Mouse (Mus musculus) embryonic facial prominence, embryonic 13.5 days (tissue): ENCODE measurements around the gene Prkar2a. TPM values are rescaled to one million over a fixed set of nuclear protein-coding genes. Genes with fewer than 3 reads are reported as not detected.
A peak's percentile ranks its signal among the peaks of the same experiment; 100 is the strongest.

Experiments used
- ATAC-seq: fragments of 200-750 bp; cut with Nextera tagmentation; 2 replicates; pipeline ENCODE4 v1.8.0; 2017; ENCODE audit warnings: low read depth; ENCODE audit not compliant: insufficient number of reproducible peaks, insufficient read depth, low FRiP score, low TSS enrichment
- H3K27ac ChIP-seq: fragments of 300-500 bp; sonication (generic); 2 replicates; pipeline ENCODE4 v1.5.1; 2015; ENCODE audit warnings: moderate library complexity, mild to moderate bottlenecking, inconsistent platforms
- H3K27me3 ChIP-seq: fragments of 300-500 bp; sonication (generic); 2 replicates; pipeline ENCODE4 v1.6.1; 2015; ENCODE audit warnings: mild to moderate bottlenecking, inconsistent platforms
- H3K36me3 ChIP-seq: fragments of 300-500 bp; sonication (generic); 2 replicates; pipeline ENCODE4 v1.6.1; 2015; ENCODE audit warnings: mild to moderate bottlenecking, inconsistent platforms
- H3K4me1 ChIP-seq: fragments of 300-500 bp; sonication (generic); 2 replicates; pipeline ENCODE4 v1.6.1; 2015; ENCODE audit warnings: inconsistent platforms
- H3K4me2 ChIP-seq: fragments of 300-500 bp; sonication (generic); 2 replicates; pipeline ENCODE4 v1.6.1; 2015; ENCODE audit warnings: moderate library complexity, mild to moderate bottlenecking, inconsistent platforms
- H3K4me3 ChIP-seq: fragments of 300-500 bp; sonication (generic); 2 replicates; pipeline ENCODE4 v1.5.1; 2015; ENCODE audit warnings: mild to moderate bottlenecking, inconsistent platforms
- H3K9ac ChIP-seq: fragments of 300-500 bp; sonication (generic); 2 replicates; pipeline ENCODE4 v1.6.1; 2015; ENCODE audit warnings: mild to moderate bottlenecking, inconsistent platforms
- H3K9me3 ChIP-seq: fragments of 300-500 bp; sonication (generic); 2 replicates; pipeline ENCODE4 v1.6.1; 2016; ENCODE audit warnings: inconsistent platforms
- WGBS: fragments of 180-500 bp; shearing (Covaris S2); methylation state at CpG from one replicate; pipeline ENCODE4 v1.1.7; 2015; ENCODE audit warnings: mixed read lengths; 5-methylcytosine and 5-hydroxymethylcytosine counted together
- polyA plus RNA-seq: library from polyadenylated mRNA; unstranded; fragments of >200 nt; fragmentation: Nextera tagmentation; extraction: Ambion mirVana; gene quantifications from 2 replicates; pipeline ENCODE4 v1.2.1, GENCODE M21; 2015

Prkar2a gene
- polyA plus RNA-seq, 1 experiment from 2014 or later, result 25.6 TPM

DNA sequence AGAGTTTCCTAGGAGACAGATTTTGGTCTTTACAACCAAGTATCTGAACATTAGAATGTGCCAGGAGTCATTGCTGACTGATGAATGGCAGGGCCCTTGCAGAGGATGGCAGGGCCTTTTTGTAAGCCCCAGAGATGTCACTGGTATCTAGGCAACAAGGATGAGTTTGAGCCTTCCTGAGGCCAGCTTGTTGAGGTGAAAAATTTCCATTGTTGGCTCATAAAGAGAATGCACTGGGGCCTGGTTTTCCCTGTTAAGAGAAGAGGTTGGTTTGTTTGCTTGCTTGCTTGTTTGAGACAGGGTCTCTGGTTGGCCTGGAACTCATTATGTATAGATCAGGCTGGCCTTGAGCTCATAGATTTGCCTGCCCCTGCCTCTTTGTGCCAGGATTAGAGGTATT lies 96.3 kb downstream of the Prkar2a start:
- H3K4me3 ChIP-seq, result peak overlapping the region; percentile 89
- ATAC-seq, result no peak
- peaks cover 3% of the 10 kb centered on the region; the same call in 1 of the 2 replicates for H3K36me3 ChIP-seq
- no peaks in the 10 kb centered on the region for H3K27me3 ChIP-seq
- peak overlapping the region; percentile 62 for H3K9ac ChIP-seq
- peak overlapping the region; percentile 74 for H3K4me2 ChIP-seq
- H3K9me3 ChIP-seq, result no peaks in the 10 kb centered on the region
- peaks cover 54% of the 10 kb centered on the region for H3K4me1 ChIP-seq
- peak overlapping the region; percentile 45; the same call in 1 of the 2 replicates for H3K27ac ChIP-seq

DNA sequence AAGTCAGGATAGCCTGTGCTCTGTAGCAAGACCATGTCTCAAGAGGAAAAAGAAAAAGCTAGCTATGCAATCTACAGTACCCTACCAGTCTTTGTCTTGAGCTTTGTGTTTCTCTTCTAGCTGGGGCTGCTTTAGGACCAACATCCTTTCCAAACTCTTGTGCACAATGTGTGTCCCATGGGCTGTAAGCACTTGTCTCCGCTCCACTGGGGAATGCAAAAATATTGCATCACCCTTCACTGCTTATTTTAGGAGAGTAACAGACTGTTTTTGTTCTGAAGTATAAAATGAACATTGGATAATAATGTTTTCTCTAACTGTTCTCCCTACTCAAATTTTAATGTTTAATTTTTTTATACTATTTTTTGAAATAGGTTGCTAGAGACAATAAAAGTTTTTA lies 97.4 kb downstream of the Prkar2a start:
- 92% methylated on average over 1 of the region's 1 CpGs for WGBS
- H3K36me3 ChIP-seq, result peaks cover 3% of the 10 kb centered on the region; the same call in 1 of the 2 replicates
- peak overlapping the region; percentile 14; the same call in 1 of the 2 replicates for H3K4me3 ChIP-seq
- ATAC-seq, result no peak
- H3K4me1 ChIP-seq, result peaks cover 61% of the 10 kb centered on the region
- H3K9ac ChIP-seq, result no peak overlapping the region
- H3K9me3 ChIP-seq, result no peaks in the 10 kb centered on the region
- no peak overlapping the region for H3K27ac ChIP-seq
- no peaks in the 10 kb centered on the region for H3K27me3 ChIP-seq
- peak overlapping the region; percentile 74 for H3K4me2 ChIP-seq

DNA sequence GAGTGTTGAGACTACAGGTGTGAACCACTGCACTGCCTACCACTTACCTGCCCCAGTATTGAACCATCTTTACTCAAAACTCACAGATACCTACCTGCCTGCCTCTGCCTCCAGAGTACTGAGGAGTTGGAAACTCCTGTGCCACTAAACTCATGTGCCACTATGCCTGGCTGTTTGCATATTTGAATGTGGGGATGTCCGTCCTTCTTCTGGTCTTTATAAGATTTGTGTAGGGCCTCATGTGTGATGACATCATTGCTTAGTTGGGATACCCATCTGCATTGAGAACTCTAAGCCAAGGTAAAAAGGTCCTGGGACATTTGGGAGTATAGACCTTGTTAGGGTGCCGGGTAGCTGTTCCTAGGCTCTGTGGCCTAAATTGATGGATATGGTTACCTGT lies 98.0 kb downstream of the Prkar2a start:
- no peaks in the 10 kb centered on the region for H3K27me3 ChIP-seq
- no peak for ATAC-seq
- no peak overlapping the region for H3K9ac ChIP-seq
- H3K27ac ChIP-seq, result no peak overlapping the region
- no peak overlapping the region for H3K4me2 ChIP-seq
- H3K4me1 ChIP-seq, result peaks cover 64% of the 10 kb centered on the region
- WGBS, result 89% methylated on average over 2 of the region's 2 CpGs
- no peaks in the 10 kb centered on the region for H3K9me3 ChIP-seq
- no peak overlapping the region for H3K4me3 ChIP-seq
- peaks cover 3% of the 10 kb centered on the region; the same call in 1 of the 2 replicates for H3K36me3 ChIP-seq

DNA sequence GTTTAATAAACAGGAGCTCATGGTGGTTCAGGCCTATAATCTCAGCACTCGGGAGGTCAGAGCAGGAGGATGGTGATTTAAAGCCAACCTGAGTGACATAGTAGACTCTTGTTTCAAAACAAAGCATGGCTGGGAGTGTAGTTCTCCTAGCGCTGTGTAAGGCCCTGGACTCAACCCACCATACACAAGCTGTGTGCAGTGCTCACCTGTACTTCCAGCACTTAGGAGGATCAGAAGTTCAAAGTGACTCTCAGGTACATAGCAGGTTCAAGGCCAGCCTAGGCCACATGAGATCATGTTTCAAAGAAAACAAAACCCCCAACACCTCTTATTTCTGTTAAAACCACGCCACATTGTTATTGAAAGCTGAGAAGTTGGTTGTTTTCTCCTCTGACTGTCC lies 99.6 kb downstream of the Prkar2a start:
- H3K27ac ChIP-seq, result no peak overlapping the region
- no peak for ATAC-seq
- H3K9ac ChIP-seq, result no peak overlapping the region
- peaks cover 70% of the 10 kb centered on the region for H3K4me1 ChIP-seq
- H3K36me3 ChIP-seq, result peaks cover 3% of the 10 kb centered on the region; the same call in 1 of the 2 replicates
- 67% methylated on average over 3 of the region's 3 CpGs for WGBS
- H3K4me3 ChIP-seq, result no peak overlapping the region
- no peak overlapping the region for H3K4me2 ChIP-seq
- no peaks in the 10 kb centered on the region for H3K27me3 ChIP-seq
- no peaks in the 10 kb centered on the region for H3K9me3 ChIP-seq

DNA sequence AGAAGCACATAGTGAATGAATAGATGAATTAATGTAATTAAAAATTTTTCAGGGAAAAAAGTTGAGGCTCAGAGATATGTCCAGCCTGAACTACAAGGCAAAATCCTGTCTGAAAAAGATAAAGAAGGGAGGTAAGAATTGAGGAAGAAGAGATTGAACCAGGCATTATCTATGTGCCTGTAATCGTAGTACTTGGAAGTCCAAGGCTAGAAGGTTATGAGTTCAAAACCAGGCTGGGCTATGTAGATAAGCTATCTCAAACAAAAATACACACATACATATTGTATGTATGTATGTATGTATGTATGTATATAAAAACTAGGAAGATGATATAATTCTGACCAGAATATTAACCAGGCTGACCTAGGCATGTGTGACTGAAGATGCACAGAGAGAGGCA lies 103.2 kb downstream of the Prkar2a start:
- Histone ChIP-seq H3K36me3 (peaks cover 19% of the 10 kb centered on the region), H3K4me1 (peaks cover 76% of the 10 kb centered on the region), H3K9me3 (no peaks in the 10 kb centered on the region), H3K9ac (no peak overlapping the region), H3K27me3 (no peaks in the 10 kb centered on the region), H3K4me2 (0 out of 2 replicates have a peak overlapping the region, but pooled peaks have one; percentile 0), H3K27ac (peak overlapping the region; percentile 11; the same call in 1 of the 2 replicates), H3K4me3 (no peak overlapping the region)
- ATAC-seq, result no peak
- WGBS, result 87% methylated on average over 1 of the region's 1 CpGs

DNA sequence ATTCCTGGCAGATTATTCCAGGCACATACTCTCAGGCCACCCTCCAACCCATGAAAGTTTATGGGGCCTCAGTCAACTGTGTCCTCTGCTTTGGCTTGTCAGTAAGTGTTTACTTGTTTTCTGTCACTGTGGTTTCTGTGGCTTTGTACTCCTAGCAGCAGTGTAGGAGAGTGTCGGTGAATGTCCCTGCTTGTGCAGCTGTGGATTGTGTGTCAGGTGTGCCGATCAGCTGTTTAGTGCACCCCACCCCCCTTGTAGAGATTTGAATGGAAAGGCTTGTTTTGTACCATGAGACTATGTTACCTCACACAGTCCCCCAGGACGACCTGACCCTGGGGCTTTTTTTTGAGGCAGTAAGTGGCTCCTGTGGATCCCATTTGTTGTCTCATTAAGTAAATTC lies 103.6 kb downstream of the Prkar2a start:
- Histone ChIP-seq H3K27me3 (no peaks in the 10 kb centered on the region), H3K27ac (peak overlapping the region; percentile 45; the same call in 1 of the 2 replicates), H3K4me3 (no peak overlapping the region), H3K9ac (no peak overlapping the region), H3K36me3 (peaks cover 23% of the 10 kb centered on the region), H3K9me3 (no peaks in the 10 kb centered on the region), H3K4me2 (0 out of 2 replicates have a peak overlapping the region, but pooled peaks have one; percentile 0), H3K4me1 (peaks cover 72% of the 10 kb centered on the region)
- WGBS, result 46% methylated on average over 3 of the region's 3 CpGs
- ATAC-seq, result no peak

DNA sequence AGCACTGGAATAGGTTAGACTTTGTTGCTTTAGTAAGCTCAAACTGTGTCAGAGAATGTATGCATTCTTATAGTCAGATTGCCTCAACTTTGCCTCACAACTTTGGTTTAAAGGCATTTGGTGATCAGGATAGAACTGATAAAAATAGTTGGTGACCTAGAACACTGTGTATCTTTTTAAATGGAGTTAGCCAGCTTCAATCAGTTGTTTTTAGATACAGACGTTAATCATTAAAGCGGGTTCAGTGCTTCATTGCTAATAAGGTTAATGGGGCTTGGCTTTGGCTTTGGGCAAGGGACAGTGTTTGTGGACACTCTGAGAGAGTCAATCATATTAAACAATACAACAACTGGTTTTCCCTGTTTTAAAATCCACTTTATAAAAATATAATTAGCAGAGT lies 106.2 kb downstream of the Prkar2a start:
- Histone ChIP-seq H3K9me3 (no peaks in the 10 kb centered on the region), H3K4me1 (peaks cover 56% of the 10 kb centered on the region), H3K4me2 (no peak overlapping the region), H3K27me3 (no peaks in the 10 kb centered on the region), H3K4me3 (no peak overlapping the region), H3K36me3 (peaks cover 47% of the 10 kb centered on the region), H3K9ac (no peak overlapping the region), H3K27ac (no peak overlapping the region)
- ATAC-seq, result no peak
- WGBS, result 57% methylated on average over 2 of the region's 2 CpGs

DNA sequence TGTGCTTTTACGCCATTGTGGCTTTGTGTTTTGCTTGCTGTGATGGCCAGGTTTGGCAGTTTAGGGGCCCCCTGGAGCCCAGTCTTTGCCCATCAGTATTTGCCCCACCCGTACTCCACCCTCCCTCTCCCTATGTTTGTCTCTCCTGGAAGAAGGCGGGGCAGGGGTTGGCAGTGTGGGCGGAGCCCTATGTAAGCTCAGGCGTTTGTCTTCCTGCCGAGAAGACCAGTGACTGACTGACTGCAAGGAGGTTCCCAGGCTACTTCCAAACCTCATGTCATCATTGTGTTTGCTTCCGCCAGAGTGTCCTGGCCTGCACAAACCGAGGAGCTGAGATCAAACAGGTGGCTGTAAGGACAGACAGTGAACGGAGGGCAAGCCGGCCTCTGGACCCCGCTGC lies 106.6 kb downstream of the Prkar2a start:
- no peaks in the 10 kb centered on the region for H3K9me3 ChIP-seq
- H3K27ac ChIP-seq, result no peak overlapping the region
- WGBS, result 47% methylated on average over 11 of the region's 11 CpGs
- H3K4me1 ChIP-seq, result peaks cover 56% of the 10 kb centered on the region
- peak overlapping the region; percentile 18; the same call in 1 of the 2 replicates for H3K4me2 ChIP-seq
- no peaks in the 10 kb centered on the region for H3K27me3 ChIP-seq
- ATAC-seq, result no peak; the same call in 1 of the 2 replicates
- H3K9ac ChIP-seq, result peak overlapping the region; percentile 49; the same call in 1 of the 2 replicates
- peaks cover 49% of the 10 kb centered on the region for H3K36me3 ChIP-seq
- 0 out of 2 replicates have a peak overlapping the region, but pooled peaks have one; percentile 3 for H3K4me3 ChIP-seq

DNA sequence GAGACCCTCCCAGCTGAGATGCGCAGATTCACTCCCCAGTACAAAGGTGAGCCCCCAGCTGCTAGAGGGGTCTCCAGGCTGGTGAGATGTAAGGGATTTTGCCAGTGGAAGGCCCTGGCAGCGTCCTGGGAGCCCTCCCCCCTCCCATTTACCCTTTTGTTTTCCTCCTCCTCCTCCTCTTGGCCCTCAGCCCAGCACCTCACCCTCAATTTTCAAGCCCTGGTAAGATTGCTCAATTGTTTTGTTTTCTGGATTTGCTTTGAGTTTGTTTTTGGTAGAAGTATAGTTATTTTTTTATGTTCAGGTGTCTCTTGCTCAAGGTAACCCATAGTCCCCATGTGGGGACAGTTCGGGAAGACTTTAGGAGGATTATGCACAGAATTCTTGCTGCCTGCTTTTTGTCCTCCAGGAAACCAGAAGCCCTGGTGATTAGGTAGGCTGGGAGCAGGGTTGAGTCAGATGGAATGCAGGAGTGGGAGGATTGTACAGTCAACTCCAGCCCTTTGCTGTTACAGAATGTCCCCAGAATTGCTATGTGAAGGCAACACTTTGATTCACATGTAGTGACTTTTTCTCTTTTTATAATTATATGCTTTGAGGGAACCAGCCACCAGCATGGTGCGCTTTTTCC lies 107.4 kb downstream of the Prkar2a start:
- WGBS, result 79% methylated on average over 4 of the region's 4 CpGs
- peak overlapping the region; percentile 18; the same call in 1 of the 2 replicates for H3K4me2 ChIP-seq
- H3K9me3 ChIP-seq, result no peaks in the 10 kb centered on the region
- H3K27ac ChIP-seq, result peak overlapping the region; percentile 48; the same call in 1 of the 2 replicates
- H3K27me3 ChIP-seq, result no peaks in the 10 kb centered on the region
- peaks cover 51% of the 10 kb centered on the region for H3K36me3 ChIP-seq
- ATAC-seq, result no peak
- H3K9ac ChIP-seq, result peak overlapping the region; percentile 49; the same call in 1 of the 2 replicates
- H3K4me1 ChIP-seq, result peaks cover 49% of the 10 kb centered on the region
- no peak overlapping the region for H3K4me3 ChIP-seq

DNA sequence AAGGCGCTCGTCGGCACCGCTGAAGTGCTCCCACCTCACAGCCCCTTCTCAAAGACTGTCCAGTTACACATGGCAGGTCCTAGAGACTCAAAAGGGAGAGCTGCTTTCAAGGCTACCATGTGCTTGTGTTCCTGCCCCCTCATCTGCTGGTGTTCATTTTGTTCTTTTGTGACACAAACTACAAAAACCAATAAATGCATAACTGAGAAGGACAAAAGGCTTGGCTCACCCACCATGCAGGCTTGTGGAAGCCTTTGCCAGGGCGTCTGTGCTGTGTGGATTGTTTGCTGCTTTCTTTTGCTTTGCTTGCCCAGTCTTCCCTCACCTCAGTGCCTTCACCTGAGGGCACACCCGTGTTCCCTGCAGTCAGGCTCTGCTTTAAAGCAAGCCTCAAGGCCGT lies 108.4 kb downstream of the Prkar2a start:
- 90% methylated on average over 7 of the region's 7 CpGs for WGBS
- H3K9me3 ChIP-seq, result no peaks in the 10 kb centered on the region
- H3K36me3 ChIP-seq, result peaks cover 61% of the 10 kb centered on the region
- H3K9ac ChIP-seq, result no peak overlapping the region
- H3K4me2 ChIP-seq, result no peak overlapping the region
- no peaks in the 10 kb centered on the region for H3K27me3 ChIP-seq
- no peak for ATAC-seq
- H3K4me1 ChIP-seq, result peaks cover 39% of the 10 kb centered on the region
- H3K27ac ChIP-seq, result no peak overlapping the region
- H3K4me3 ChIP-seq, result no peak overlapping the region

DNA sequence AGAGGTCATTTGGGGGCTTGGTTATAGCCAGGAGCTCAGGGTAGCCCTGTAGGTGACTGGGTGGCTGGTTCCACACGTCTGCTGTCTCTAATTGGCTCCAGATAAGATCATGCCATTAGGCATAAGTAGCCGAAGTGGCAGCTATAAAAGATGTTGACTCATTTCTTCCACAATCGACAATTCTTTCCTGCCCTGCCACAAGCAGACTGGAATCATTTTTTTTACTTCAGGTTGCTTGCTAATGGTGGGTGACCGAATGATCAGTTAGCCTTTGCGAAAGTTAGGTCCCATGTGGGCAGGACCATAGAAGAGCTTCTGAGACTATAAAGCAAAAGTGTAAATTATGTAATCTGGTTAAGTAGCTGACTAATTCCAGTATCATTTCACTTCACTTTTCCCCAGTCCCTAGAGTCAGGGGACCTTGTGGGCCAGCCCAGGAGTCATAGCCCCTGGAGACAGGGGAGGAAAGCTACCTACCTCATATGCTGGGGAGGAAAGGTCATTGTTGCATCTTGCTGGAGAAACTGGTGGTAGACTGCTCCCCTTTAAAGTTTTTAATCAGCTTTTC lies 109.5 kb downstream of the Prkar2a start:
- no peak overlapping the region for H3K4me3 ChIP-seq
- no peak overlapping the region for H3K4me2 ChIP-seq
- WGBS, result 73% methylated on average over 5 of the region's 5 CpGs

DNA sequence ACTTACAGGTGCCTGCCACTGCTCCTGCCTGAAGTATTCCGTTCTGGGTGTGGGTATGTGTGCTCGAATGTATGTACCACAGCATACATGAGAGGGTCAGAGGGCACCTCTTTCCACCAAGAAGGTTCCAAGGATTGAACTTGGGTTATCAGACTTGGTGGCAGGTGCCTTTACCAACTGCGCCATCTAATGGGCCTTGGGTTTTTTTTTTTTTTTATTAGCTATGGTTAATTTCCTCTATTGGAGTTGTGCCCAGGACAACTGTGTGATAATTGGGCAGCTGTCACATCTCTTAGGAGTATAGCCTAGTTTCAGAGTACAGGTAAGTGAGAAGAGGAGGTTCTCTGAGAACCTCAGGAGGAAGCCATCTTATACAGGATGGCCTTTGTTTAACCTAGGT lies 110.5 kb downstream of the Prkar2a start:
- H3K9me3 ChIP-seq, result no peaks in the 10 kb centered on the region
- H3K36me3 ChIP-seq, result peaks cover 77% of the 10 kb centered on the region
- no peaks in the 10 kb centered on the region for H3K27me3 ChIP-seq
- ATAC-seq, result no peak
- no peak overlapping the region for H3K9ac ChIP-seq
- no peak overlapping the region for H3K27ac ChIP-seq
- 93% methylated on average over 3 of the region's 3 CpGs for WGBS
- H3K4me2 ChIP-seq, result no peak overlapping the region
- no peak overlapping the region for H3K4me3 ChIP-seq
- H3K4me1 ChIP-seq, result peaks cover 19% of the 10 kb centered on the region

More for the DNA sequence above, 109.5 kb downstream of the Prkar2a start:
- H3K9ac ChIP-seq, result no peak overlapping the region
- H3K36me3 ChIP-seq, result peaks cover 70% of the 10 kb centered on the region
- no peak for ATAC-seq
- no peaks in the 10 kb centered on the region for H3K9me3 ChIP-seq
- H3K27me3 ChIP-seq, result no peaks in the 10 kb centered on the region
- H3K4me1 ChIP-seq, result peaks cover 29% of the 10 kb centered on the region
- no peak overlapping the region for H3K27ac ChIP-seq
